21 mouse cellular contexts compared by ENCODE assay signal in genomic region chr2:103411816-103412215, GRCm38 (mm10). TPM values are rescaled to one million over a fixed set of nuclear protein-coding genes. Genes with fewer than 3 reads are reported as not detected.
DNase-seq lines count a peak whose midpoint lies in the region; ATAC-seq and TF ChIP-seq lines count a peak whose summit lies in the region.
"Had no signal": no experiment of that assay in that cellular context is flagged by ENCODE, and none has a peak within 500 bp of the region (broad histone marks: within the 10 kb centered on the region; RNA-seq: fewer than 3 reads in every experiment).

No protein-coding gene starts in this region.

- DNase-seq in hindbrain, embryonic 14.5 days (ENCODE audit: low spot score): no peak
- no peak for DNase-seq in hindbrain, embryonic 10.5 days (ENCODE audit: low spot score)
- no peak for DNase-seq in kidney, adult 9 months
- no peak for DNase-seq in lung, adult 2 months
- DNase-seq: cerebellum, adult 18-20 months; cerebellum, adult 9-11 months; cerebellum, postnatal 36 days; gastrocnemius, adult 2 months; gastrocnemius, postnatal 25 days had no signal

- no peak overlapping the region for H3K9ac ChIP-seq in hindbrain, embryonic 14.5 days
- H3K9ac ChIP-seq in kidney, embryonic 16.5 days (replicated peaks; ENCODE audit: low read length): no peak overlapping the region
- H3K9ac ChIP-seq in lung, embryonic 15.5 days: no peak overlapping the region
- H3K9ac ChIP-seq in stomach, embryonic 15.5 days: no peak overlapping the region
- H3K9ac ChIP-seq: embryonic facial prominence, embryonic 15.5 days; heart, embryonic 12.5 days had no signal

- H3K27ac ChIP-seq in hindbrain, embryonic 14.5 days: no peak overlapping the region
- H3K27ac ChIP-seq in hindbrain, embryonic 10.5 days: no peak overlapping the region
- H3K27ac ChIP-seq in kidney, embryonic 16.5 days (ENCODE audit: low read length): no peak overlapping the region
- no peak overlapping the region for H3K27ac ChIP-seq in lung, embryonic 15.5 days
- H3K27ac ChIP-seq in stomach, embryonic 15.5 days: no peak overlapping the region
- H3K27ac ChIP-seq: embryonic facial prominence, embryonic 15.5 days; forebrain, embryonic 10.5 days; gastrocnemius, adult 2 months had no signal

- TF ChIP-seq POLR2A in lung, adult 2 months (IDR thresholded peaks at IDR 0.05; ENCODE audit: borderline replicate concordance, extremely low read depth, low read depth, low read length): no peak

- H3K4me1 ChIP-seq in hindbrain, embryonic 14.5 days (replicated peaks; ENCODE audit: control insufficient read depth, insufficient read depth, low read length): no peaks in the 10 kb centered on the region
- H3K4me1 ChIP-seq in hindbrain, embryonic 10.5 days (replicated peaks): no peaks in the 10 kb centered on the region
- no peaks in the 10 kb centered on the region for H3K4me1 ChIP-seq in kidney, embryonic 16.5 days (ENCODE audit: insufficient read depth, low read length)
- 0 out of 2 replicates have a peak, but pooled peaks cover 6% of the 10 kb centered on the region for H3K4me1 ChIP-seq in lung, embryonic 15.5 days
- no peaks in the 10 kb centered on the region for H3K4me1 ChIP-seq in lung, adult 2 months (ENCODE audit: control insufficient read depth, insufficient read depth, low read length)
- no peaks in the 10 kb centered on the region for H3K4me1 ChIP-seq in stomach, embryonic 15.5 days
- H3K4me1 ChIP-seq: embryonic facial prominence, embryonic 15.5 days had no signal

- H3K9me3 ChIP-seq in hindbrain, embryonic 14.5 days (ENCODE audit: control insufficient read depth, low read length): no peaks in the 10 kb centered on the region
- no peaks in the 10 kb centered on the region for H3K9me3 ChIP-seq in hindbrain, embryonic 10.5 days
- no peaks in the 10 kb centered on the region for H3K9me3 ChIP-seq in kidney, embryonic 16.5 days (ENCODE audit: low read length)
- H3K9me3 ChIP-seq in lung, embryonic 15.5 days: no peaks in the 10 kb centered on the region
- H3K9me3 ChIP-seq in stomach, embryonic 15.5 days: no peaks in the 10 kb centered on the region
- H3K9me3 ChIP-seq: embryonic facial prominence, embryonic 15.5 days; forebrain, embryonic 10.5 days; heart, embryonic 12.5 days had no signal

- H3K4me3 ChIP-seq in hindbrain, embryonic 14.5 days (replicated peaks; ENCODE audit: low read length): no peak overlapping the region
- no peak overlapping the region for H3K4me3 ChIP-seq in hindbrain, embryonic 10.5 days
- H3K4me3 ChIP-seq in kidney, embryonic 16.5 days (ENCODE audit: low read length): no peak overlapping the region
- H3K4me3 ChIP-seq in lung, embryonic 15.5 days: no peak overlapping the region
- H3K4me3 ChIP-seq in lung, adult 2 months (replicated peaks; ENCODE audit: extremely low read depth, low read depth, low read length): no peak overlapping the region
- no peak overlapping the region for H3K4me3 ChIP-seq in stomach, embryonic 15.5 days (replicated peaks)
- H3K4me3 ChIP-seq: embryonic facial prominence, embryonic 15.5 days; erythroblast, embryonic 14.5 days; forebrain, embryonic 10.5 days; gastrocnemius, adult 2 months; heart, embryonic 12.5 days had no signal

- WGBS in hindbrain, embryonic 14.5 days: 94% methylated on average over 3 of the region's 3 CpGs
- 82% methylated on average over 3 of the region's 3 CpGs for WGBS in hindbrain, embryonic 10.5 days
- 73% methylated on average over 3 of the region's 3 CpGs for WGBS in kidney, embryonic 16.5 days
- WGBS in lung, embryonic 15.5 days: 84% methylated on average over 3 of the region's 3 CpGs
- 96% methylated on average over 3 of the region's 3 CpGs for WGBS in lung, adult 2 months
- WGBS in stomach, embryonic 15.5 days: 82% methylated on average over 3 of the region's 3 CpGs

- TF ChIP-seq CTCF in lung, adult 2 months (IDR thresholded peaks at IDR 0.05; ENCODE audit: insufficient read depth, low read length): no peak

- no peaks in the 10 kb centered on the region for H3K27me3 ChIP-seq in hindbrain, embryonic 14.5 days (ENCODE audit: control insufficient read depth, insufficient read depth, low read length)
- no peaks in the 10 kb centered on the region for H3K27me3 ChIP-seq in hindbrain, embryonic 10.5 days (ENCODE audit: insufficient read depth, poor library complexity, severe bottlenecking)
- H3K27me3 ChIP-seq in kidney, embryonic 16.5 days (ENCODE audit: insufficient read depth, low read length): no peaks in the 10 kb centered on the region
- no peaks in the 10 kb centered on the region for H3K27me3 ChIP-seq in lung, embryonic 15.5 days
- no peaks in the 10 kb centered on the region for H3K27me3 ChIP-seq in stomach, embryonic 15.5 days (replicated peaks)
- H3K27me3 ChIP-seq: CH12.LX; embryonic facial prominence, embryonic 15.5 days; heart, embryonic 12.5 days; Patski had no signal

- no peaks in the 10 kb centered on the region for H3K36me3 ChIP-seq in hindbrain, embryonic 14.5 days (replicated peaks; ENCODE audit: control insufficient read depth, insufficient read depth)
- H3K36me3 ChIP-seq in hindbrain, embryonic 10.5 days: no peaks in the 10 kb centered on the region
- H3K36me3 ChIP-seq in kidney, embryonic 16.5 days (ENCODE audit: insufficient read depth, low read length): no peaks in the 10 kb centered on the region
- no peaks in the 10 kb centered on the region for H3K36me3 ChIP-seq in lung, embryonic 15.5 days
- no peaks in the 10 kb centered on the region for H3K36me3 ChIP-seq in stomach, embryonic 15.5 days
- H3K36me3 ChIP-seq: embryonic facial prominence, embryonic 15.5 days; forebrain, embryonic 10.5 days; heart, embryonic 12.5 days had no signal

- peak; percentile 34; the same call in 1 of the 2 replicates for ATAC-seq in hindbrain, embryonic 14.5 days (ENCODE audit: low FRiP score)
- peak; percentile 80 for ATAC-seq in kidney, embryonic 16.5 days (ENCODE audit: low FRiP score, low TSS enrichment)
- 0 out of 2 replicates have a peak, but pooled peaks have one; percentile 64 for ATAC-seq in lung, embryonic 15.5 days (ENCODE audit: borderline replicate concordance, extremely low read depth, low FRiP score, low TSS enrichment)
- 0 out of 2 replicates have a peak, but pooled peaks have one; percentile 10 for ATAC-seq in stomach, embryonic 15.5 days (ENCODE audit: insufficient read depth, low FRiP score, low read depth)
- ATAC-seq: activated CD4-positive, CD25-positive, alpha-beta regulatory T cell, adult 4 months; forebrain, embryonic 14.5 days had no signal

- no peak overlapping the region for H3K4me2 ChIP-seq in hindbrain, embryonic 14.5 days (replicated peaks)
- no peak overlapping the region for H3K4me2 ChIP-seq in kidney, embryonic 16.5 days (replicated peaks; ENCODE audit: low read depth, low read length)
- no peak overlapping the region for H3K4me2 ChIP-seq in lung, embryonic 15.5 days
- no peak overlapping the region for H3K4me2 ChIP-seq in stomach, embryonic 15.5 days
- H3K4me2 ChIP-seq: embryonic facial prominence, embryonic 15.5 days; heart, embryonic 12.5 days had no signal

RNA-seq across cellular contexts. Expression of gene Elf5, which starts 0.3 kb away (rescaled TPM):
- polyA plus RNA-seq in hindbrain, embryonic 14.5 days (2014; fragmentation: Nextera tagmentation; extraction: Ambion mirVana): not detected in 2 replicates
- 0.07 TPM in 1 of 2 replicates, not detected in the other for polyA plus RNA-seq in hindbrain, embryonic 10.5 days (2016; fragmentation: Nextera tagmentation; extraction: Ambion mirVana)
- polyA plus RNA-seq in kidney, embryonic 16.5 days (2015; fragmentation: Nextera tagmentation; extraction: Ambion mirVana): 3.1 and 4.2 TPM in 2 replicates
- polyA plus RNA-seq in lung, embryonic 15.5 days (2015; fragmentation: Nextera tagmentation; extraction: Ambion mirVana): 4.5 and 6.2 TPM in 2 replicates
- 32.8 and 55.4 TPM in 2 replicates for polyA plus RNA-seq in lung, adult 2 months (2012; rRNA removed)
- polyA plus RNA-seq in stomach, embryonic 15.5 days (2015; fragmentation: Nextera tagmentation; extraction: Ambion mirVana): 1.6 and 2.0 TPM in 2 replicates
- polyA plus RNA-seq: activated CD4-positive, CD25-positive, alpha-beta regulatory T cell, adult 4 months; erythroblast, embryonic 14.5 days; forebrain, embryonic 14.5 days; heart, embryonic 12.5 days; hindbrain, embryonic 11.5 days; Patski had no signal

Comparison
In these comparisons a context has a peak if more than half of its experiments do, and no peak if none do; other contexts are left out.
1. ATAC-seq: peak in every context shown above with its lines; median percentile 80 in kidney, embryonic 16.5 days; 64 in lung, embryonic 15.5 days; 34 in hindbrain, embryonic 14.5 days; 10 in stomach, embryonic 15.5 days.